Mouse (Mus musculus): ENCODE data around the gene Meis1. TPM values are rescaled to one million over a fixed set of nuclear protein-coding genes. Genes with fewer than 3 reads are reported as not detected.

Meis1 gene
- total RNA-seq, 2 experiments from 2014 or later, result 1.8 to 1.9 TPM

DNA sequence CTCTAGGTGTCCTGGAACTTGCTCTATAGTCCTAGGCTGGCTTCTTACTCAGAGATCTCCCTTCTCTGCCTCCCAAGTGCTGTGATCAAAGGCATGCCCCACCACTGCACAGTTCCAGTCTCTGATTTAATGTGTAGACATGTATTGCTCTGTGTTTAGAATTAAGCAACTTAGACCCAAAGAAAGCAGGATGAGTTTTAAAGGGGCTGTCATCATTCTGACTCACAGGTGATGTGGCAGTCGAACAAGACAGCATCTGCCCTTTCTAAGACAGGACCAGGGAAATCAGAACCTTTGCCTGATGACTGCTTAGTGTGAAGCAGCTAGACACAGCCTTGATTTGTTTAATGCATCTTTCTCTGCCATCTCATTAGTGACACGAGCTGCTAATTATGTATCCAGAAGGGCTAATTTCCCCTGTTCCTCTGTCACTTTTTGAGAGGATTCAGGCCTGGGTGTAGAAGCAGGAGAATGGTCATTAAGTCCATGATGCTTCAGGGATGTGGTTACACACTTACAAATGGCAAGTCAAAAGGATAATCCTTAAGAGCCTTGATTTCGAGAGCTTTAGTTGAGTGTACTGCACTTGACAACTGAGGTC is 99.5 kb downstream of the Meis1 start:
- TF ChIP-seq CTCF (conservative IDR thresholded peaks at IDR 0.05), result no peak
- no peak for DNase-seq (ENCODE audit: low spot score in 2 of 2)
- Histone ChIP-seq H3K4me3 (no peak overlapping the region), H3K27ac (no peak overlapping the region)

DNA sequence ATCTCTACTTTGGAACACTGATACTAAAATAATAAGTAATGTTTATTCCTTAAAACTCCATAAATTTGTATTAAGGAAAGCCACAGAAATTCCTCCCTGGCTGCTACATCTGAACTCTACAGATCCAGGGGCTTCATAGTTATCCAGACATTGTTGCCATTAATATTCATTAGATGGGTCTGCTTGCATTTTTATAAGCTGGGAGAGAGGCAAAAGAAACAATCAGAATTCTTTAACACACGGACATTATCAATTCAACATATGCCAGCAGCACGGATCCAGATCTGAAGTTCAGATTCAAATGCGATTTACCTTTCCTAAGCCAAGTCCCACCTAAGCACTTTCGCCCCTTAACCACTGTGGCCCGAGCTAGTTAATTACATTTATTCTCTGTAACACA is 100.9 kb downstream of the Meis1 start:
- H3K4me3 ChIP-seq, result no peak overlapping the region
- TF ChIP-seq CTCF (conservative IDR thresholded peaks at IDR 0.05), result no peak
- no peak overlapping the region for H3K27ac ChIP-seq
- no peak for DNase-seq (ENCODE audit: low spot score in 2 of 2)

GRCm38 (mm10) chr11:18913251-18913650 is 105.5 kb downstream of the Meis1 start:
- H3K27ac ChIP-seq, result no peak overlapping the region
- TF ChIP-seq CTCF (conservative IDR thresholded peaks at IDR 0.05), result no peak

DNA sequence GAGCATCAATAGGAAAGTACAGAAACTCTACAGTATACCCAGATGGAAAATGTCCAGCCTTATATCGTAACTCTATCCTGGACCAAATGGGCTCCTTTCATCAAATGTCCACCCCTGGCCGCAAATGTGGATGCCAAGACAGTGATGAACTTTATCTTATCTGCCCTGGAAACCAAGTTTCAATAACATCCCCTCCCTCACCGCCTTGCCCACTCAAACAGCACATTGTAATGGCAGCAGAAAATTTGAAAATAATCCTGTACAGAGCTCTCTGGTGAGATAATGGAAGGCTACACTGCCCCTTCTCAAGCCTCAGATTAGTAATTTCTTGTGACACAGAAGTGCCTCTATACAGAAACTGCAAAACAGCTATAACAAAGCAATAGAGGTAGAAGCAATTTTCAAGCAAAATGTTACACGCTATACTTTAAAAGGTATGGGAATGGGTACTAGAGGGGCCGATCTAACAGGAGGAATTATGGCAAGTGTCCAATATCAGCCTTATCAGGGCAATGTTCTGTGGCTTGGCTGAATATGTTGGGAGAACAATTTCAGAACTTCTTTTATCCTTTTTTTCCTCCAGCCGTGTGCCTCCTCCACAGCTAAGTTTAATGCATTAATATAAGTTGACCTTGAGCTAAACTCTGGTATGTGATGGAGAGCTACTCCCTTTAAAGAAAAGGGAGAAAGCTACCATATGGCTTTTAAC is 106.3 kb downstream of the Meis1 start:
- no peak overlapping the region for H3K27ac ChIP-seq
- no peak for TF ChIP-seq CTCF (conservative IDR thresholded peaks at IDR 0.05)
- no peak for DNase-seq (ENCODE audit: low spot score in 2 of 2)
- no peak overlapping the region for H3K4me3 ChIP-seq

More at GRCm38 (mm10) chr11:18913251-18913650, 105.5 kb downstream of the Meis1 start:
- no peak overlapping the region for H3K4me3 ChIP-seq
- DNase-seq (ENCODE audit: low spot score in 2 of 2), result no peak

DNA sequence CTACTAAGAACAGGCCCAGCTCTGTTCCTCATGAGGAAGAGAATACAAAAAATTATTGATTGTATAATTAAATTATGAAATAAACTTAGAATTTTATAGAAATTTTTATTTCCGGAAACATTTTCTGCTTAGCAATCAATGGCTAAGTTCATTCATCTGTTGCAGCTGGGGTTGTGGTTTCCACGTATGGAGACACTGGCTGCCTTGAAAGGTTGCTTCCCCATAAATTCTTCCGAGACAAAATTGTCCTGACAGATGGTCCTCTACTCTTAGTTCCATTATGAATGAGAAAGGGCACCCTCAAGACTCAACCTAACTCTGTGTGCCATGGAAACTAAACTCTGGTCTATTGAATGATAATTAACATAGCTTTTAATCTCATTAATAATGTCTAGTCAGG is 111.9 kb downstream of the Meis1 start:
- DNase-seq (ENCODE audit: low spot score in 2 of 2), result no peak
- H3K4me3 ChIP-seq, result no peak overlapping the region
- no peak for TF ChIP-seq CTCF (conservative IDR thresholded peaks at IDR 0.05)
- H3K27ac ChIP-seq, result no peak overlapping the region

DNA sequence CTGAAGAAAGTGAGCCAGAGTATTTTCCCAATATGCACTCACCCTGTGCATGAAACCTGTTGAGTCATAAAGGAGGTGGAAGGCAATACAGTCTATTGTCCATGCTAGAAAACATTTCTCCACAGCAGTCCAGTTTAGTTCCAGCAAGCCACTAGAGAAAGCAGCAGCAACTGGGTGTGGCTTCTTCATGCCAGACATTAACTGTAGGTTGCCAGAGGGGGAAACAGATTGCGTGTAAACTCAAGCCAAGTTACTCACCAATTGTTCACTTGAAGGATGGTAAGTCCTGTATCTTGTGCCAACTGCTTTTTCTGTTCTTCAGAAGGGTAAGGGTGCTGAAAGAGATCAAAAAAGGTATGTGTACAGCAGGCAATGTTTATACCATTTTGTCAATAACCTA is 113.4 kb downstream of the Meis1 start:
- no peak for TF ChIP-seq CTCF (conservative IDR thresholded peaks at IDR 0.05)
- no peak for DNase-seq (ENCODE audit: low spot score in 2 of 2)
- H3K4me3 ChIP-seq, result no peak overlapping the region
- H3K27ac ChIP-seq, result no peak overlapping the region

DNA sequence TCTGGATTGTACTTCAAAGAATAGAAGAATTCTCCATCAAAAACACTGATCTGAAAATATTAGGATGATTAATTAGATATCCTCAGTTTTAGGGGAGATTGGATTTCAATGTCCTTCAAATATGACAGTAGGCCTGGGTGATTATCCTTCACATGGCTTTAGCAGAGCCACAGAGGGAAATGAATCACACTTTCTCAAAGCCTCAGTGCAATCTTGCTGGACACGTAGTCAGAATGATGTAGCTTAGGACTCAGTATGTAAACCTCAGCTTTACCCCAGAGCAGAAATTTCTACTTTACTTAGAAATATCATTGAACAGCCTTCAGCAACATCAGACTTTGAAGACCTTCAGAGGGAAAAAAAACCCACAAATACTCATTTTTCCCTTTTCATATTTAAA is 113.9 kb downstream of the Meis1 start:
- no peak for TF ChIP-seq CTCF (conservative IDR thresholded peaks at IDR 0.05)
- no peak overlapping the region for H3K4me3 ChIP-seq
- H3K27ac ChIP-seq, result no peak overlapping the region
- no peak for DNase-seq (ENCODE audit: low spot score in 2 of 2)

- Histone ChIP-seq H3K27ac (no peak overlapping the region), H3K4me3 (no peak overlapping the region)
- no peak for DNase-seq (ENCODE audit: low spot score in 2 of 2)
- TF ChIP-seq CTCF (conservative IDR thresholded peaks at IDR 0.05), result no peak
Observed at GRCm38 (mm10) chr11:18904285-18904684, 114.5 kb downstream of the Meis1 start.

- Histone ChIP-seq H3K4me3 (no peak overlapping the region), H3K27ac (no peak overlapping the region)
- no peak for TF ChIP-seq CTCF (conservative IDR thresholded peaks at IDR 0.05)
- no peak for DNase-seq (ENCODE audit: low spot score in 2 of 2)
Observed at GRCm38 (mm10) chr11:18900489-18900888, 118.3 kb downstream of the Meis1 start.

DNA sequence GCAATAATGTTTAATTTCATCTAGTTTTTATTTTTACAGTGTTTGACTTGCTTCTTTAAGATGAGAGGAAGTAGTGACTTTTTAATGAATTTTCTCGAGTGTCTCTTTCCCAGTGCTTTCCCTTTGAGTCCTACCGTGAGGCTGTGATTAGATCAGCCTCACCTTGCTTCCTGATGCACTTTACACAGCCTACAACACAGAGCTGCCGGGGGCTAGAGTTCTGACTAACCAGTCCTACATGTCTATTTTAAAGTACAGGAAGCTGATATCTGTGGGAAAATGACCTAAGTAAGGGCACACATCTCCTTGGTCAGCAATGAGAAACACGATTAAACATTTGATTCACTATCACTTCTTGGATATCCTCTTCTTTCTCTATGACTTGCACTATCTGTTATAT is 119.9 kb downstream of the Meis1 start:
- DNase-seq (ENCODE audit: low spot score in 2 of 2), result no peak
- TF ChIP-seq CTCF (conservative IDR thresholded peaks at IDR 0.05), result no peak
- no peak overlapping the region for H3K27ac ChIP-seq
- no peak overlapping the region for H3K4me3 ChIP-seq

GRCm38 (mm10) chr11:18897921-18898646 is 120.7 kb downstream of the Meis1 start:
- DNase-seq (ENCODE audit: low spot score in 2 of 2), result no peak
- no peak overlapping the region for H3K4me3 ChIP-seq
- H3K27ac ChIP-seq, result no peak overlapping the region
- TF ChIP-seq CTCF (conservative IDR thresholded peaks at IDR 0.05), result no peak

GRCm38 (mm10) chr11:18897250-18897649 is 121.5 kb downstream of the Meis1 start:
- DNase-seq (ENCODE audit: low spot score in 2 of 2), result no peak
- Histone ChIP-seq H3K27ac (no peak overlapping the region), H3K4me3 (no peak overlapping the region)
- TF ChIP-seq CTCF (conservative IDR thresholded peaks at IDR 0.05), result no peak

DNA sequence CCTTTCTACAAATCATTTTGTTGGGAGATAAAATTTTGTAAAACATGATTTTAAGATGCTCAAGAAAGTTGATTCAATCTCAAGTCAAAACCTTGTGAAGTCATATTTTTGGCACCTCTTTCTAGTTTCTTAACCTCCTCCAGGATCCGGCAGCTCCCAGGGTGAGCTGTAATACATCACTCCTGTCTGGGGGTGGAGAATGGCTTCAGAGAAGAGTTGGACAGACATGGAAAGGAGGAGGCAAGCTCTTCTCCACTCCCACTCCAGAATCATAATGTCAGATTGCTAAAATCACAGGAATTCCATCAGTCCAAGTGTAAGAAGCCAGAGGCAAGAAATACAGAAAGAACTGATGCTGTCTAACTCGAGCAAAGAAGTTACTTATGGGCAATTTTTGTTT is 126.3 kb downstream of the Meis1 start:
- no peak overlapping the region for H3K27ac ChIP-seq

More for the DNA sequence above, 126.3 kb downstream of the Meis1 start:
- no peak for DNase-seq (ENCODE audit: low spot score in 2 of 2)
- no peak for TF ChIP-seq CTCF (conservative IDR thresholded peaks at IDR 0.05)
- no peak overlapping the region for H3K4me3 ChIP-seq

Measured in layer of hippocampus, adult 2 months (tissue).